Mouse (Mus musculus) lung, postnatal 14 days (tissue): ENCODE measurements at regions not wholly inside any gene's neighbourhood (a gene's known extent, or its start where the extent isn't known, plus 50 kb on each side); places are given as distances from the start of the nearest gene placed in this dataset.

Experiments
- DNase-seq: peaks from one replicate; pipeline ENCODE4 v3.0.0; 2021

DNA sequence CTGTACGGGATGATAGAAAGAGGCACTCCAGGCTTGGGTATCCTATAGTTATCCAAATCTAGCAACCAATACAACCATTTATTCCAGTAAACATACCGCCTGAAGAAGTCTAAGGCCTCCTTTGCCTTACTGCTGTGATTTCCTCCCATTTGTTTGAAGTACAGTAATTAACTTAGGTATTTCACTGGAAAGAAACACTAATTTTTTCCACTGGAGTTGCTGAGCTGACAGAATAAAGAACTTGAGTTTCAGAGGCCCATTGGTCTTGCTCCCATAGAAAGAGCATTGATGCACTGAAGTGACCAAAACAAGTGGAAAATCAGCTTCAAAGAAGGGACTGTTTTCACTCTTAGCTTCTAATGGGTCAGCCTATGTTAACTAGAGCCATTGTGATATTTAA lies 1100.8 kb upstream of the Gm7489 start:
- DNase-seq: no peak

GRCm38 (mm10) chr15:52785196-52785595 lies 1099.5 kb upstream of the Gm7489 start:
- no peak for DNase-seq

- DNase-seq: no peak
Observed at GRCm38 (mm10) chr15:52785976-52786375, 1098.7 kb upstream of the Gm7489 start.

GRCm38 (mm10) chr15:52805479-52806199 lies 1079.1 kb upstream of the Gm7489 start:
- DNase-seq: no peak

DNA sequence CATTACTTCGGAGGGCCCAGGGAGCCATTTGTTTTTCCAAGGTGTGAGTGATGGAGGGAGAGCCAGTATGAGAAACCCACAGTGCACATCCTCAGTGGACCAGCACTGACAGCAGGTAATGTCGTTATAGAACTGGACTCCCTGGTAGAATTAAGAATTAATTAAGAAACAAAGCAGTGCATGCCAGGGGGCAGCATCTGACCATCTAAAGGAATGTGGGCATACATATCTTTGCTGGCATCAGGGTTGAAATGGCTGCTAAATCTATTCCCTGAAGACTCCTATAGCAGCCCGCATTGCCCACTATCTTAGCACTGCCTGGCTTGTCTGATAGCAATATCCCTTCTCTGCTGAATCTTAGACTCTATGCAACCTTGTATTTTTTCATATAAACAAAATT lies 1076.1 kb upstream of the Gm7489 start:
- peak; percentile 32 for DNase-seq

GRCm38 (mm10) chr15:52820796-52821195 lies 1063.9 kb upstream of the Gm7489 start:
- DNase-seq: no peak

GRCm38 (mm10) chr15:52836896-52837295 lies 1047.8 kb upstream of the Gm7489 start:
- no peak for DNase-seq

DNA sequence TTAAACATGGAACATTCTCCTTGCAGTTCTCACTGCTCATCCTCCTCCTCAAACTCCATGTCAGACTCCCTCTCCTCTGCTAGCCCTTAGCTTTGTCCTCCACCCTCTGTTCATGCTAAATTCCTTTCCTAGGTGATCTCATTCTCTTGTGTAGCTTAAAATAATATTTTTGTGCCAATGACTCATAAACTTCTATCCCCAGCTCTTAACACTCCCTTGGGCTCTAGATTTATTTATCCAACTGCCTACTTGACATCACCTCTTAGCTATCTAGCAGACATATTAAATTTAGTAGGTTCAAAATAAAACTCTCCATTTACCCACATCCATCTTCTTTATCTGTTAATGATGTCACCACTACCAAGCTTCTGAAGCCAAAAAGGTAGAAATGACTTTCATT lies 1036.6 kb upstream of the Gm7489 start:
- no peak for DNase-seq

DNA sequence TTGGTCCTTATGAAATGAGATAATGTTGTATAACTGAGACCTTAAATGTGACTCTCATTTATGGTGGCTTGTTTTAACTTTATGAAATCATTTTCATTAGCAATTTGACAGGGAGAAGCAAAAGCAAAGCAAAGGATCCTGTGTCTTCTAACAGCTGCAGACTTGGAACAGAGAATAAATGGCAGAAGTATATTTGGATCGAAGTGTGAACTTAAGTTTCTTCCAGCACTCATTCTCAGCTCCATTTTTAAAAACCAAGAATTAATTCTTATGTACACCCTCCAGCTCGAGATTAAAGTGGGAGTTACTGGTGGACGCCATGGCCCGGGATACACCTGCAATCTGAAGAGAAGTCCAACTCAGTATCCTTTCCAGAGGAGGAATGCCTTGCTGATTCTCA lies 1026.0 kb upstream of the Gm7489 start:
- DNase-seq: no peak

DNA sequence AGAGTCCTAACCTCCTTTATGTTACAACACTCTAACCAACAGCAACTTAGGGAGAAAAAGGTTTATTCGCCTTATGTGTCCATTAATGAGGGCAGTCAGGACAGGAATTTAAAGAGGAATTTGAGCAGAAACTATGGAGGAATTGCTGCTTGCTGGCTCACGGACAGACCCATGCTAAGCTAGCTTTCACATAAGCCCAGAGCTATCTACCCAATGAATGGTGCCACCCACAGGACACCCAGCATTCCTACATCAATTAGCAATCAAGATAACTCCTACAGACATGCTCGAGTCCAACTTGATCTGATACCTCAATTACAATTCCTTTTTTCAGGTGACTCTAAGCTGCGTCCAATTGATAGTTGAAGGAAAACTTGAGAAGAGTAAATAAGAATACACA lies 1021.2 kb upstream of the Gm7489 start:
- no peak for DNase-seq

DNA sequence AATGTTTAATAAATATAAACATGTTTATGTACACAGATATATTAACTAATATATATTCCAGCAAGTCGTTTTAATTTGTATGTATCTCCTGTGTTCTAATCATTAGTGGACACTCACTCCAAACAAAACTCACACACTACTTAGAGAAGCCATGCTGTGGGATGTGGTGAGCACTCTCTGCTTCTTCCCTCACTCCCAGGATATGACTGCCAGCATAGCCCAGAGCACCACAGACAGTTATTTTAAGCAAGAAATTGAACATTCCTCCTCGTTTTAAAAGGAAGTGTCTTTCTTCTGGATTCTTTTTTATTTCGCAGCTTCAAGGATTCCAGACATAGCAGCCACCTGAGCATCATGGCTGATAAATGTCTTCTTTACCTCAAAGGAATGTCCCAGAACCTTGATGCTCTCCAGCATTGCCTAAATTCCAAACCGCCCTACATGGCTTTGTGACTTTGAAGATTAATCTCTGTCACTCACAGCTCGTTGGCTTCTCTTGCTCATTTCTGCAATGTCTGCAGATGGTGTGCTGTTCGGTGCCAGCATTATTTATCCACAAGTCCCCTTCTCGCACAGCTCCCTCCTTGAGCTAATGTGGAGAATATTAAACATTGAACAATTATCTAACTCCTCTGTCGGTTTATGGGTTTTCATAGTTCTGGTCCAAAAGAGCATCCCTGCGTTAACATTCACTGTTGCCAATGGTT lies 992.3 kb upstream of the Gm7489 start:
- no peak for DNase-seq

DNA sequence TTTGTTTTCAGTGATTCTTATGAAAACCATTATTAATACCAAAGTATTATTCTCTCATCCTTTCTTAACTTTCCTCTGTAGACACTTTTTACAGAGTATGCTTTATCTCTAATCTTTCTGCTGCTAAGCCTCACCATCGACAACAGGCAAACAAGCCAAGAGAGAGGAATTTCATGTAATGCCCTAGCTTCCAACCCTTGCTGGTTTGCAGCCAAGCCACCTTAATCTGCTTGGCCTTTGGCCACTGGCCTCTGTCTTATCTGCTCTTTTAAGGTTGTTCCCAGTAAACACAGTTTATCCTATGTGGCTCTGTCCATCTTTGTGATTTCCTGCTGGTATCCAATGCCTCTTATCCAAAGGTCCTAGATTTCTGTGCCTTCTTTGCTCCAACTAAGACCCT lies 986.6 kb upstream of the Gm7489 start:
- no peak for DNase-seq

DNA sequence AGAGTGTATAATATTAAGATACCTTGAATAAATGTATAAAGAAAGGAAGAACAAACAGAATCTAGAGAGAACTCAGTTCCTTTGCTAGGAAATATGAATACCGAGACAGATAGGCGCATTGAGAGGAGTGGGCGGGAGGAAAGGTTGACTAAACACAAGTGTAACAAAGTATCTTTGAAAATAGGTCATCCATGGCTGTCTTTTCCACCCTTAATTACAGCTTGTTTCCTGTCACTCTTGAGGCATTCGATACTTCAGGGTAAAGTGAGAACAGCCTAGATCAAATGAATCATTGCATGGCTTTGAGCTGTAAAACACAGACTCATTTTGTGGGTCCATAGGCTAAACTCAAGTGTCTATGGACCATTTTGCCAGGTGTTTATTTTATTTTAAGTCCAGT lies 985.3 kb upstream of the Gm7489 start:
- DNase-seq: no peak

DNA sequence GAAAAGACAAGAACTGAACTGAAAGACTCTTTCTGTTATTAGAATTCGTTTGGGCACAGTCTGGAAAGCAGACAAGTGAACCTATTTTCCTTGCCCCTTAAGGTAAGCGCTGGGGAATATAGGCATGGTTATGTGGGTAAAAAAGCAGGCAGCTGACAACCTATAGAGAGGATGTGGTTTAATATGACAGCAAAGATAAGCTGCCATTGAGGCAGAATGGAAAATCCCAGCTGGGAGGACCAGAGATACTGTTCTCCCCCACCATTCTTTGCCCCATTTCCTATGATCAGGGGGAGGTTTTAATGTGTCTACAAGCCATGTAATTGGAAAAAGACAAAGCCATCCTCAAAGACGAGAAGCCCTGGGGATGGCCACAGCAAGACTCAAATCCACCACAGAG lies 984.9 kb upstream of the Gm7489 start:
- no peak for DNase-seq

- no peak for DNase-seq
Observed at GRCm38 (mm10) chr15:52905231-52905630, 979.5 kb upstream of the Gm7489 start.

GRCm38 (mm10) chr15:52907217-52907616 lies 977.5 kb upstream of the Gm7489 start:
- DNase-seq: no peak

DNA sequence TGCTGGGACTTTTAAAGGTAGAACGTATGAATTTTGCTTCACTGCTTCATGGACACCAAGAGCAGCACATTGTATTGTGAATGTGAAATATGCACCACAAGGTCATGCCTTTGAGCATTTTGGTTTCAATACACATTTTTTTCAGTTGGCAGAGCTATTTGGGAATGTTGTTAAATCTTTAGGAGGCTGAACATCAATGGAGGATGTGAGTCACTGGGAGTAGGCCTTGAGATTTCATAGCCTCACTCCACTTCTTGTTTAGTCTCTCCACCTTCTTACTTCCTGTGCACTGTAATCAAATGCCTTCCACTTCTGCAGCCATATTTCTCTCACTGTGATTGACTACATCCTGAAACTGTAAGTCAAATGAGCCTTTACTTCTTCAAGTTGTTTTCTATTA lies 962.4 kb upstream of the Gm7489 start:
- DNase-seq: no peak

- DNase-seq: no peak
Observed at GRCm38 (mm10) chr15:52928408-52928807, 956.3 kb upstream of the Gm7489 start.

- no peak for DNase-seq
Observed at GRCm38 (mm10) chr15:52937138-52937537, 947.6 kb upstream of the Gm7489 start.

DNA sequence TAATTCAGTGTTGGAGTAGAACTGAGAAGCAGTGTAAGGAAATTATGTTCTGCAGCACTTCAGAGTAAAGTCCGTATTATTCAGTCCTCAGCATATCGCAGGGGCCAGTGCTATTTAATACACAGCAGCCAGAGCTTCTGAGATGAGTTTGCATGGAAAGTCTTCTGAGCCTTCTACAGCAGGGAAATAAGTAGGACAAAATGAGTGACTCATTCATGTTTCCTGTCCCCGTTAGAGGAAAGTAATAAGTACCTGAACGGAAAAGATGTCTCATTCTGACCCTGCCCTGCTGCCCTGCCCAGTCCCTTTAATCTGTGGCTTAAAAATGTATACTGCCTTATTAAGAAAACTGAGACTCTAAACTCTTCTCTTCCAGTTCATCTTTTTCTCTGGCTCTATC lies 940.1 kb upstream of the Gm7489 start:
- no peak for DNase-seq

- DNase-seq: no peak
Observed at GRCm38 (mm10) chr15:52948196-52948595, 936.5 kb upstream of the Gm7489 start.

- no peak for DNase-seq
Observed at GRCm38 (mm10) chr15:52953480-52953879, 931.2 kb upstream of the Gm7489 start.

DNA sequence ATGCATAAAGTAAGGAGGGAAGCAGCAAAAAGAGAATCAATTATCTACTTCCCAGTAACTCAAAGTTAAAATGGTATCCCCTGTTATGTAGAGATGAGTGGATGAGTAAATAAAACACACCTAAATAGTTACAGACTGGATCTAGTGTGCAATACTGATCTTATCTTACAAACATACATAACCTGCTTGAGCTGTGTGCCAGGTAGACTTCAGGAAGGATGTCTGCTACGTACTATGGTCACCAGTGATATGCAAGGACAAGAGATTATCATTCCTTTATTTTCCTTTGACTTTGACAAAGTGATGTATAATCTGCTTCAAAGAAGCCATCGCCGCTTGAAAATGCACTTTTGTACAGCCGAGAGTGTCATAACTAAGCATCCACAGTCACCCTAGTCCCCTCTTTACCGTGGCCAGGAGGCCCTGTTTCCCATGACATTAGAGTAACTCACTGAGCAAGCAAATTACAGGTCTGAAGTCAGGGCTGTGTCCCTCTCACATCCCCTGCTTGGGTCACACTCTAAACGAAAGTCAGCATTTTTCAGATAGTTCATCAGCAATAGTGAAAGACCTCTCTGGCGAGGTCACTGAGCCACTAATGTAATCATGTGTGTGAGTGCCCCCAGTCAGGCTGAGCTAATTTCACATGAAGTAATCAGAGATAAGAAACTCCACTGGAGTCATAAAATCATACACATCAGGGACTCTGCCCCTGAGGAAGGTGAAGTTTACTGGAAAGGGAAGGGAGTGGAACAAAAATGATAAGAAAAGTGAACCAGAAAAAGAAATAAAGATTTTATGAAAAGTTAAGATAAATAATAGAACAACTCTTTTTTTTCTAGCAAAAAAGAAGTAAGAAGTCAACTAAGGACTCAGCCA lies 929.8 kb upstream of the Gm7489 start:
- DNase-seq: no peak

GRCm38 (mm10) chr15:52959711-52960110 lies 925.0 kb upstream of the Gm7489 start:
- DNase-seq: no peak
